Mouse (Mus musculus) gastrocnemius, postnatal 14 days (tissue): ENCODE results near the gene Fgfr2. TPM values are rescaled to one million over a fixed set of nuclear protein-coding genes. Genes with fewer than 3 reads are reported as not detected.

Experiments
- DNase-seq: peaks from one replicate; pipeline ENCODE4 v3.0.0; 2021; ENCODE audit warnings: mixed read lengths
- intact Hi-C: fragments of 180-260 bp; cut with DNase I; formaldehyde crosslinking; loops from one replicate; pipeline ENCODE4 v1.15.1; 2025; ENCODE audit warnings: low total_unique reads
- total RNA-seq, 2 experiments: library from RNA; stranded (reverse); gene quantifications; 2 replicates each; pipeline ENCODE4 v1.2.3; 2021

Gene Fgfr2
- total RNA-seq, 2 experiments from 2014 or later: 1.2 to 1.8 TPM

- intact Hi-C loops: loop anchor here (10.0 kb wide), 1 partner anchor 80 kb away; no protein-coding TSS in a partner anchor
- peak; percentile 30 for DNase-seq
Observed at GRCm38 (mm10) chr7:130754790-130755189, 2368.4 kb downstream of the Fgfr2 start.

- no peak for DNase-seq
- intact Hi-C loops: loop anchor here (10.0 kb wide), 1 partner anchor 77 kb away; no protein-coding TSS in a partner anchor
Observed at GRCm38 (mm10) chr7:130751678-130752077, 2371.5 kb downstream of the Fgfr2 start.

- DNase-seq: no peak
- intact Hi-C loops: loop anchor here (10.0 kb wide), 1 partner anchor 76 kb away; no protein-coding TSS in a partner anchor
Observed at GRCm38 (mm10) chr7:130750752-130751490, 2372.2 kb downstream of the Fgfr2 start.

GRCm38 (mm10) chr7:130749165-130749564 is 2374.0 kb downstream of the Fgfr2 start:
- no peak for DNase-seq
- intact Hi-C loops: no loop called here

- intact Hi-C loops: no loop called here
- no peak for DNase-seq
Observed at GRCm38 (mm10) chr7:130743239-130744025, 2379.7 kb downstream of the Fgfr2 start.

- intact Hi-C loops: no loop called here
- no peak for DNase-seq
Observed at GRCm38 (mm10) chr7:130741099-130741498, 2382.1 kb downstream of the Fgfr2 start.

- no peak for DNase-seq
- intact Hi-C loops: no loop called here
Observed at GRCm38 (mm10) chr7:130734195-130734787, 2388.9 kb downstream of the Fgfr2 start.

- DNase-seq: no peak
- intact Hi-C loops: no loop called here
Observed at GRCm38 (mm10) chr7:130733423-130733822, 2389.7 kb downstream of the Fgfr2 start.

- intact Hi-C loops: no loop called here
- DNase-seq: no peak
Observed at GRCm38 (mm10) chr7:130732908-130733307, 2390.2 kb downstream of the Fgfr2 start.

GRCm38 (mm10) chr7:130731792-130732191 is 2391.4 kb downstream of the Fgfr2 start:
- no peak for DNase-seq
- intact Hi-C loops: no loop called here

GRCm38 (mm10) chr7:130727560-130727959 is 2395.6 kb downstream of the Fgfr2 start:
- intact Hi-C loops: no loop called here
- no peak for DNase-seq

GRCm38 (mm10) chr7:130726724-130727422 is 2396.3 kb downstream of the Fgfr2 start:
- intact Hi-C loops: no loop called here

GRCm38 (mm10) chr7:130726185-130726584 is 2397.0 kb downstream of the Fgfr2 start:
- DNase-seq: no peak
- intact Hi-C loops: no loop called here

More at GRCm38 (mm10) chr7:130726724-130727422, 2396.3 kb downstream of the Fgfr2 start:
- DNase-seq: no peak

- intact Hi-C loops: no loop called here
- DNase-seq: no peak
Observed at GRCm38 (mm10) chr7:130720646-130721335, 2402.4 kb downstream of the Fgfr2 start.

GRCm38 (mm10) chr7:130719931-130720598 is 2403.1 kb downstream of the Fgfr2 start:
- no peak for DNase-seq
- intact Hi-C loops: no loop called here

GRCm38 (mm10) chr7:130716989-130717388 is 2406.2 kb downstream of the Fgfr2 start:
- DNase-seq: no peak
- intact Hi-C loops: no loop called here

GRCm38 (mm10) chr7:130716341-130716740 is 2406.8 kb downstream of the Fgfr2 start:
- no peak for DNase-seq
- intact Hi-C loops: no loop called here

GRCm38 (mm10) chr7:130715467-130715866 is 2407.7 kb downstream of the Fgfr2 start:
- no peak for DNase-seq
- intact Hi-C loops: no loop called here
